Mouse (Mus musculus) lung, postnatal 36 days (tissue): ENCODE results near the gene Sema5a.

ENCODE experiments used
- DNase-seq: peaks from one replicate; pipeline ENCODE4 v3.0.0; 2022; ENCODE audit warnings: mixed read lengths

Gene Sema5a

GRCm38 (mm10) chr15:32376326-32376725 is 131.7 kb downstream of the Sema5a start:
- no peak for DNase-seq

GRCm38 (mm10) chr15:32377781-32378180 is 133.2 kb downstream of the Sema5a start:
- DNase-seq, result no peak

GRCm38 (mm10) chr15:32380311-32380710 is 135.7 kb downstream of the Sema5a start:
- DNase-seq, result no peak

GRCm38 (mm10) chr15:32382930-32383481 is 138.4 kb downstream of the Sema5a start:
- DNase-seq, result no peak

GRCm38 (mm10) chr15:32396241-32396890 is 151.8 kb downstream of the Sema5a start:
- no peak for DNase-seq

GRCm38 (mm10) chr15:32397064-32397463 is 152.5 kb downstream of the Sema5a start:
- DNase-seq, result no peak

GRCm38 (mm10) chr15:32398721-32399120 is 154.1 kb downstream of the Sema5a start:
- DNase-seq, result no peak

GRCm38 (mm10) chr15:32401909-32402527 is 157.4 kb downstream of the Sema5a start:
- no peak for DNase-seq

- DNase-seq, result no peak
Observed at GRCm38 (mm10) chr15:32403321-32403720, 158.7 kb downstream of the Sema5a start.

- DNase-seq, result no peak
Observed at GRCm38 (mm10) chr15:32406436-32406835, 161.8 kb downstream of the Sema5a start.

- DNase-seq, result no peak
Observed at GRCm38 (mm10) chr15:32407766-32408165, 163.2 kb downstream of the Sema5a start.

GRCm38 (mm10) chr15:32416291-32416690 is 171.7 kb downstream of the Sema5a start:
- DNase-seq, result no peak

- no peak for DNase-seq
Observed at GRCm38 (mm10) chr15:32422631-32423030, 178.0 kb downstream of the Sema5a start.

GRCm38 (mm10) chr15:32423061-32423460 is 178.5 kb downstream of the Sema5a start:
- DNase-seq, result no peak

GRCm38 (mm10) chr15:32427188-32427924 is 182.7 kb downstream of the Sema5a start:
- no peak for DNase-seq

GRCm38 (mm10) chr15:32432927-32433832 is 188.6 kb downstream of the Sema5a start:
- no peak for DNase-seq

- DNase-seq, result no peak
Observed at GRCm38 (mm10) chr15:32433833-32434155, 189.2 kb downstream of the Sema5a start.

- DNase-seq, result no peak
Observed at GRCm38 (mm10) chr15:32434274-32434673, 189.7 kb downstream of the Sema5a start.

GRCm38 (mm10) chr15:32437654-32438053 is 193.0 kb downstream of the Sema5a start:
- DNase-seq, result peak; percentile 83

- DNase-seq, result no peak
Observed at GRCm38 (mm10) chr15:32442745-32443144, 198.1 kb downstream of the Sema5a start.

- no peak for DNase-seq
Observed at GRCm38 (mm10) chr15:32447558-32448349, 203.1 kb downstream of the Sema5a start.

GRCm38 (mm10) chr15:32459046-32459445 is 214.4 kb downstream of the Sema5a start:
- no peak for DNase-seq
